Mouse (Mus musculus): ENCODE measurements around the gene Sgcd. TPM values are rescaled to one million over a fixed set of nuclear protein-coding genes. Genes with fewer than 3 reads are reported as not detected.
A peak's percentile ranks its signal among the peaks of the same experiment; 100 is the strongest.

The Sgcd gene
- total and polyA plus RNA-seq, 2 experiments from 2014 or later = 4.6 to 51.3 TPM

GRCm38 (mm10) chr11:46889093-46889492 is 1099.7 kb downstream of the Sgcd start:
- Histone ChIP-seq H3K9me3 (ENCODE audit: low read length) (no peaks in the 10 kb centered on the region), H3K27ac (ENCODE audit: low read depth, low read length) (no peak overlapping the region), H3K4me1 (ENCODE audit: insufficient read depth, low read length) (no peaks in the 10 kb centered on the region), H3K9ac (replicated peaks; ENCODE audit: low read length, poor library complexity, severe bottlenecking) (no peak overlapping the region), H3K36me3 (ENCODE audit: insufficient read depth, low read length) (no peaks in the 10 kb centered on the region), H3K4me2 (ENCODE audit: low read depth, low read length, poor library complexity, severe bottlenecking) (no peak overlapping the region), H3K4me3 (ENCODE audit: low read depth, low read length) (no peak overlapping the region), H3K27me3 (ENCODE audit: insufficient read depth, low read length) (no peaks in the 10 kb centered on the region)
- TF ChIP-seq CTCF (IDR thresholded peaks at IDR 0.05) = no peak
- DNase-seq (ENCODE audit: low spot score) (no peak), ATAC-seq (ENCODE audit: low FRiP score) (no peak)
- 85% methylated on average over 3 of the region's 3 CpGs for WGBS

- DNase-seq (ENCODE audit: low spot score) (no peak), ATAC-seq (ENCODE audit: low FRiP score) (no peak)
- Histone ChIP-seq H3K9me3 (ENCODE audit: low read length) (no peaks in the 10 kb centered on the region), H3K4me1 (ENCODE audit: insufficient read depth, low read length) (no peaks in the 10 kb centered on the region), H3K27me3 (ENCODE audit: insufficient read depth, low read length) (no peaks in the 10 kb centered on the region), H3K36me3 (ENCODE audit: insufficient read depth, low read length) (no peaks in the 10 kb centered on the region), H3K4me2 (ENCODE audit: low read depth, low read length, poor library complexity, severe bottlenecking) (no peak overlapping the region), H3K27ac (ENCODE audit: low read depth, low read length) (no peak overlapping the region), H3K9ac (replicated peaks; ENCODE audit: low read length, poor library complexity, severe bottlenecking) (no peak overlapping the region), H3K4me3 (ENCODE audit: low read depth, low read length) (no peak overlapping the region)
- TF ChIP-seq CTCF (IDR thresholded peaks at IDR 0.05) = no peak
- WGBS = 85% methylated on average over 2 of the region's 2 CpGs
Observed at GRCm38 (mm10) chr11:46882456-46882855, 1106.3 kb downstream of the Sgcd start.

- Histone ChIP-seq H3K27me3 (ENCODE audit: insufficient read depth, low read length) (no peaks in the 10 kb centered on the region), H3K36me3 (ENCODE audit: insufficient read depth, low read length) (no peaks in the 10 kb centered on the region), H3K4me1 (ENCODE audit: insufficient read depth, low read length) (no peaks in the 10 kb centered on the region), H3K9me3 (ENCODE audit: low read length) (no peaks in the 10 kb centered on the region), H3K27ac (ENCODE audit: low read depth, low read length) (no peak overlapping the region), H3K4me3 (ENCODE audit: low read depth, low read length) (no peak overlapping the region), H3K4me2 (ENCODE audit: low read depth, low read length, poor library complexity, severe bottlenecking) (no peak overlapping the region), H3K9ac (replicated peaks; ENCODE audit: low read length, poor library complexity, severe bottlenecking) (no peak overlapping the region)
- 83% methylated on average over 1 of the region's 1 CpGs for WGBS
- no peak for DNase-seq (ENCODE audit: low spot score)
- no peak for TF ChIP-seq CTCF (IDR thresholded peaks at IDR 0.05)
- ATAC-seq (ENCODE audit: low FRiP score) = no peak
Observed at GRCm38 (mm10) chr11:46875774-46876173, 1113.0 kb downstream of the Sgcd start.

- Histone ChIP-seq H3K36me3 (ENCODE audit: insufficient read depth, low read length) (no peaks in the 10 kb centered on the region), H3K4me3 (ENCODE audit: low read depth, low read length) (no peak overlapping the region), H3K4me1 (ENCODE audit: insufficient read depth, low read length) (no peaks in the 10 kb centered on the region), H3K4me2 (ENCODE audit: low read depth, low read length, poor library complexity, severe bottlenecking) (no peak overlapping the region), H3K9ac (replicated peaks; ENCODE audit: low read length, poor library complexity, severe bottlenecking) (no peak overlapping the region), H3K27ac (ENCODE audit: low read depth, low read length) (no peak overlapping the region), H3K27me3 (ENCODE audit: insufficient read depth, low read length) (no peaks in the 10 kb centered on the region), H3K9me3 (ENCODE audit: low read length) (no peaks in the 10 kb centered on the region)
- no peak for DNase-seq (ENCODE audit: low spot score)
- no peak for TF ChIP-seq CTCF (IDR thresholded peaks at IDR 0.05)
- 82% methylated on average over 7 of the region's 7 CpGs for WGBS
- ATAC-seq (ENCODE audit: low FRiP score) = no peak
Observed at GRCm38 (mm10) chr11:46868594-46868993, 1120.2 kb downstream of the Sgcd start.

GRCm38 (mm10) chr11:46864809-46865208 is 1124.0 kb downstream of the Sgcd start:
- WGBS = 86% methylated on average over 1 of the region's 1 CpGs
- H3K36me3 ChIP-seq (ENCODE audit: insufficient read depth, low read length) = no peaks in the 10 kb centered on the region
- peak; percentile 73 for TF ChIP-seq CTCF (IDR thresholded peaks at IDR 0.05)
- H3K9ac ChIP-seq (replicated peaks; ENCODE audit: low read length, poor library complexity, severe bottlenecking) = no peak overlapping the region
- H3K4me2 ChIP-seq (ENCODE audit: low read depth, low read length, poor library complexity, severe bottlenecking) = no peak overlapping the region
- no peak overlapping the region for H3K4me3 ChIP-seq (ENCODE audit: low read depth, low read length)
- H3K27me3 ChIP-seq (ENCODE audit: insufficient read depth, low read length) = no peaks in the 10 kb centered on the region
- peak; percentile 64 for DNase-seq (ENCODE audit: low spot score)
- no peaks in the 10 kb centered on the region for H3K4me1 ChIP-seq (ENCODE audit: insufficient read depth, low read length)
- H3K27ac ChIP-seq (ENCODE audit: low read depth, low read length) = no peak overlapping the region
- H3K9me3 ChIP-seq (ENCODE audit: low read length) = no peaks in the 10 kb centered on the region
- ATAC-seq (ENCODE audit: low FRiP score) = no peak

GRCm38 (mm10) chr11:46848221-46848971 is 1140.4 kb downstream of the Sgcd start:
- Histone ChIP-seq H3K9me3 (ENCODE audit: low read length) (no peaks in the 10 kb centered on the region), H3K4me2 (ENCODE audit: low read depth, low read length, poor library complexity, severe bottlenecking) (no peak overlapping the region), H3K36me3 (ENCODE audit: insufficient read depth, low read length) (no peaks in the 10 kb centered on the region), H3K4me3 (ENCODE audit: low read depth, low read length) (no peak overlapping the region), H3K27me3 (ENCODE audit: insufficient read depth, low read length) (no peaks in the 10 kb centered on the region), H3K9ac (replicated peaks; ENCODE audit: low read length, poor library complexity, severe bottlenecking) (no peak overlapping the region), H3K27ac (ENCODE audit: low read depth, low read length) (no peak overlapping the region), H3K4me1 (ENCODE audit: insufficient read depth, low read length) (no peaks in the 10 kb centered on the region)
- ATAC-seq (ENCODE audit: low FRiP score) = peak; percentile 66; the same call in 1 of the 2 replicates
- WGBS = 37% methylated on average over 8 of the region's 8 CpGs
- DNase-seq (ENCODE audit: low spot score) = peak; percentile 79
- peak; percentile 80 for TF ChIP-seq CTCF (IDR thresholded peaks at IDR 0.05)
